Mouse (Mus musculus): Measurements from ENCODE around the gene Ceacam15. TPM values are rescaled to one million over a fixed set of nuclear protein-coding genes. Genes with fewer than 3 reads are reported as not detected.
"Not testable (repeated sequence)": the region's sequence is repeated elsewhere in the genome, so short reads cannot be mapped to it uniquely, and the experiment has no call there.

Ceacam15 gene
- not detected in 2 replicates for polyA plus RNA-seq (2012)

DNA sequence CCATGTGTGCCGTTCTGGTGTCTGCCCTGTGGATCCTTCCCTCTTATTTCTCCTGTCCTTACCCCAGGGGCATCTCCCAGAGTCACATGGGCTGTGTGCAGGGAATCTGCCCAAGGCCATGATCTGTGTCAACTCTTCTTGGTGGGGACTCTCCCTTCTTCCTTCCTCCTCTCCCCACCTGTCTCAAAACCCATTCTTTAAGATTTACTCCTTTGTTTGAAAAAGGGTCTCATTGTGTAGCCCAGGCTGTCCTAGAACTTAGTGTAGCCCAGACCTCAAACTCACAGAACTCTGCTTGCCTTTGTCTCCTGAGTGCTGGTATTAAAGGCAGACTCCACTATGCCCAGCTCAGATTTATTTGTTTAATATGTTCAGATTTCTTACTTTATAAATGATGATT, at the start of gene Ceacam15:
Gene Ceacam15, minus strand, starts transcription at position 101 of the 400 bp plus-strand sequence.
- Histone ChIP-seq H3K27me3 (ENCODE audit: control insufficient read depth) (no peaks in the 10 kb centered on the region), H3K4me1 (ENCODE audit: control insufficient read depth) (no peaks in the 10 kb centered on the region), H3K36me3 (ENCODE audit: control insufficient read depth) (no peaks in the 10 kb centered on the region), H3K9me3 (ENCODE audit: control insufficient read depth, low read length) (no peaks in the 10 kb centered on the region), H3K4me3 (replicated peaks) (no peak within 1 kb of the TSS)
- TF ChIP-seq TAL1 (IDR thresholded peaks at IDR 0.05; ENCODE audit: low read length) (no peak), GATA1 (IDR thresholded peaks at IDR 0.05; ENCODE audit: low read length) (no peak)

DNA sequence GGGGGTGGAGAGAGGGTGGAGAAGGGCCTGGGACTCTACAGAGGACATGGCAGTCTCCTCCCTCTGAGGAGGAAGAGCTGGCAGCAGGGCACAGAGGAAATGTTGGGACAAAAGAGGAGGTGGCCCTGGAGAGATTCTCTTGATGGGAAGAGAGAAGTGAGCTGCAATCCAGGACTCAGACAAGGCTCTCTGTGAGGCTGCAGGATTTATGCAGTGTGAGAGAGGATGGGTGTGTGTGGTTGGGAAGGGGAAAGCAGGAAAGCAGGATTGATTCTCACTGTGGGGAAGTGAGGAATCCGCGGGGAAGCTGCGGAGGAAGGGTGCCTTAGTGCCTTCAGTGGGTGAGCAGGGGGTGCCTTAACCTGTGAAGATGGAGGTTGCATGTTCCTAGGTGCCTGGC, 47.0 kb upstream of the Ceacam15 start:
- not testable (repeated sequence) for H3K9me3 ChIP-seq (ENCODE audit: control insufficient read depth, low read length); H3K27me3 ChIP-seq (ENCODE audit: control insufficient read depth); H3K4me3 ChIP-seq (replicated peaks); H3K36me3 ChIP-seq (ENCODE audit: control insufficient read depth); H3K4me1 ChIP-seq (ENCODE audit: control insufficient read depth)

DNA sequence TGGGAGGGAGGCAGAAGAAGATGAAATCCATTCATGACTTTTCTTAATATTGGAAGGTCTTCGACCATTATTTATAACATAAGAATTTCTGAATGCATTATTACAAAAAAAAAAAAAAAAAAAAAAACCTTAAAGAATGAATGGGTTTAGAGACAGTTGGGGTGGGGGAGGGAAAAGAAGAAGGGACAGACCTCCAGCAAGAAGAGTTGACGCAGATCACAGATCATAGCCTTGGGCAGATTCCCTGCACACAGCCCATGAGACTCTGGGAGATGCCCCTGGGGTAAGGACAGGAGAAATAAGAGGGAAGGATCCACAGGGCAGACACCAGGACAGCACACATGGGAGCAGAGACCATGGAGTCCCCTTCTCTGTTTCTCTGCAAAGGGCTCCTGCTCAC, 46.1 kb upstream of the Ceacam15 start, which contains the start of gene Ceacam9:
Gene Ceacam9, plus strand, starts transcription at position 301 of the 400 bp plus-strand sequence.
- TF ChIP-seq GATA1 (IDR thresholded peaks at IDR 0.05; ENCODE audit: low read length) = no peak
- TF ChIP-seq TAL1 (IDR thresholded peaks at IDR 0.05; ENCODE audit: low read length) = no peak
- H3K36me3 ChIP-seq (ENCODE audit: control insufficient read depth) = no peaks in the 10 kb centered on the region
- no peaks in the 10 kb centered on the region for H3K9me3 ChIP-seq (ENCODE audit: control insufficient read depth, low read length)
- no peak within 1 kb of the TSS for H3K4me3 ChIP-seq (replicated peaks)
- H3K27me3 ChIP-seq (ENCODE audit: control insufficient read depth) = no peaks in the 10 kb centered on the region
- H3K4me1 ChIP-seq (ENCODE audit: control insufficient read depth) = no peaks in the 10 kb centered on the region

DNA sequence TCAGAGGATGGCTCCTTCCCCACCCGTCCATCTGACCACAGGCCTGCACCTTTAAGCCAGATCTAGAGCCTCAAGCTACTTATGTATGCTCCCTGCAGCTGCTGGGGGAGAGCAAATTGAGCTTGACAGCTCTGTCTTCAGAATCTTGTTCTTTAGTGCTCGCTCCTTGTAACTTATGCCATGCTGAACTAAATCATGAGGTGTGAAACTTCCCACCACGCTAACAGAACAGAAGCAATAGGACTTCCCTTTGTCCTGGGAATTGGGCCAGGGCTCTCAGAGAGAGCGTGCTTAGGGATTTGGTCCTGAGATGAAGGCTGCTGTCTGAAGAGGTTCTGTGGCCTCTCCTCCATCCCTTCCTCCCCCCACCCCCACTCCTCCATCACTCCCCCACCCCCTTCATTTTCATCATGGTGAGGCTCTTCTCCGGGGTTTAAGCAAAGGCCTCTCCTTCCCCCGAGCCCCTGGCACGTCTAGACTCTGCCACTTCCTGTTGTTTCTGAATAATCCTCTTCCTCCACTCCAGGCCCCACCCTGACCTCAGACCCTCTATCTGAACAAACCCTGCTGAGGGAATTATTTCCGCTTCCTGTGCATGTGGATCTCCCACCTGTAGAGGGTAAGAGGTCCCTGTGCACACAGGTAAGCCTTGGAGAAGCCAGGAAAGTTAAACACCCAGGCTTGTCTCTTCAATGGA, 41.1 kb upstream of the Ceacam15 start:
- H3K4me1 ChIP-seq (ENCODE audit: control insufficient read depth); H3K9me3 ChIP-seq (ENCODE audit: control insufficient read depth, low read length); H3K4me3 ChIP-seq (replicated peaks); H3K27me3 ChIP-seq (ENCODE audit: control insufficient read depth); H3K36me3 ChIP-seq (ENCODE audit: control insufficient read depth): not testable (repeated sequence)

DNA sequence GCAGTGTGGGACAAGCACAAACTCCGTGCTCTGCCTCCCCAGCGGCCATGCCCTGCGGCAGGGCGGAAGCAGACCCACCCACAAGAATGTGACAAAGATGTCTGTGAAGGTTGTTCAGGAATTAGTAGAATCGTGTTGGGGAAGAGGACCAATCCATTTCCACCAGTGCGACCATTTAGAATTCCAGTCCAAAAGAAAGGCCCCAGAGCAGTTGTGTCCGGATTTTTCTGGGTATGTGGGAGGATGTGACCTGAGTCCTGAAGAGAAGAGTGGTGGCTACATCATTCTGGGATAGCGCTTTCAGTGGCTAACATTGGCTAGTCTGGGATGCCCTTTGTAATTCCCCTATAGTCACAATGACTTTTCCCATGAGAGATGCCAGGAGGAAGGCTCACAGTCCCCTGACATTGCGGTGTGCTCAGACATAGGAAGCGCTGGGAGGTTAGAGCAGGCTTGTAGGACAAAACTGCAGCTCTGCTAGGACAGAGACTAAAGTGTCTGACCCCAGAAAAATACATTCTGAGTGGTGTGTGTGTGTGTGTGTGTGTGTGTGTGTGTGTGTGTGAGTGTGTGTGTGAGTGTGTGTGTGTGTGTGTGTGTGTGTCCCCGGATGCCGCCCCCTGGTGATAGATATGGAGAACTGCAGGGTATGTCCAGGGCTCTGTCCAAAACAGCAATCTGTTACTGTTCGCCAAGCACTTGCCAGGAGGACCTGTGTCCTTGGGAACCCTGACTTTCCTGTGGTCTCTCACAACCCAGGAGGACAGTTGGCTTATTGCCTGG, 37.3 kb upstream of the Ceacam15 start:
- H3K27me3 ChIP-seq (ENCODE audit: control insufficient read depth) = no peaks in the 10 kb centered on the region
- no peaks in the 10 kb centered on the region for H3K9me3 ChIP-seq (ENCODE audit: control insufficient read depth, low read length)
- no peak overlapping the region for H3K4me3 ChIP-seq (replicated peaks)
- H3K4me1 ChIP-seq (ENCODE audit: control insufficient read depth) = no peaks in the 10 kb centered on the region
- no peaks in the 10 kb centered on the region for H3K36me3 ChIP-seq (ENCODE audit: control insufficient read depth)
- no peak for TF ChIP-seq GATA1 (IDR thresholded peaks at IDR 0.05; ENCODE audit: low read length)
- no peak for TF ChIP-seq TAL1 (IDR thresholded peaks at IDR 0.05; ENCODE audit: low read length)

DNA sequence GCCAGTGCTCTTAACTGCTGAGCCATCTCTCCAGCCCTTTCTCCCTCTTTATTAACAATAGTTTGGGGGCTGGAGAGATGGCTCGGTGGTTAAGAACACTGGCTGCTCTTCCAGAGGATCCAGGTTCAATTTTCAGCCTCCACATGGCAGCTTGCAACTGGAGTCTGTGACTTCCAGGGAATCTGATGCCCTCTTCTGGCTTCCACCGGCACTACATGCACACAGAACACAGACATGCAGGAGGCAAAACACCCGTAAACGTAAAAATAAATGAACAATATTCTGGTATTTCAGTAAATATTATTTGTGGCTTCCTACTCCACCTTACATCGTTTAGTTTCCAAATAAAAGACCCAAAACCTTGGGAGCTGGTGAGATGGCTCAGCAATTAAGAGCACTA, 35.1 kb upstream of the Ceacam15 start:
- no peaks in the 10 kb centered on the region for H3K9me3 ChIP-seq (ENCODE audit: control insufficient read depth, low read length)
- H3K4me1 ChIP-seq (ENCODE audit: control insufficient read depth) = no peaks in the 10 kb centered on the region
- no peak overlapping the region for H3K4me3 ChIP-seq (replicated peaks)
- TF ChIP-seq TAL1 (IDR thresholded peaks at IDR 0.05; ENCODE audit: low read length) (no peak), GATA1 (IDR thresholded peaks at IDR 0.05; ENCODE audit: low read length) (no peak)
- no peaks in the 10 kb centered on the region for H3K36me3 ChIP-seq (ENCODE audit: control insufficient read depth)
- H3K27me3 ChIP-seq (ENCODE audit: control insufficient read depth) = peaks cover 2% of the 10 kb centered on the region; the same call in 1 of the 2 replicates

DNA sequence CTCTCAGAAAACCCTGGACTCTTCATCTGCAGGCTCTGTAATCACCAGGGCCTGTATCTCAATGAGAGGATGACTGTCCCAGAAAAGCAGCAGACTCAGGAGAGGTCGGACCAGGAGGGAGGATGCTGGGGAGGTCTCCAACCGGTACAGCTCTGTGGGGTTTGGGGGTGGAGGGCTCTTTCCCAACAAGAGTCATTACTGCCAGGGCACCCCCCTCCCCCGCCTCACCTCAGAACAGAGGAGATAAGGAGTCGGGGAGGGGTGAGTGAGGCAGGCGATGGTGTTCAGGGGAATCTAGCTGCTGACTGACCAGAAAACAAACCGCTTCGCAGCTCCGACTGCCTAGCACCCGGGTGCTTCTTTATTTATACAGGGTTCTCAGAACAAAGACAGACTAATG, 32.7 kb upstream of the Ceacam15 start:
- H3K36me3 ChIP-seq (ENCODE audit: control insufficient read depth) = no peaks in the 10 kb centered on the region
- TF ChIP-seq TAL1 (IDR thresholded peaks at IDR 0.05; ENCODE audit: low read length) = no peak
- TF ChIP-seq GATA1 (IDR thresholded peaks at IDR 0.05; ENCODE audit: low read length) = no peak
- H3K9me3 ChIP-seq (ENCODE audit: control insufficient read depth, low read length) = no peaks in the 10 kb centered on the region
- H3K4me1 ChIP-seq (ENCODE audit: control insufficient read depth) = no peaks in the 10 kb centered on the region
- H3K4me3 ChIP-seq (replicated peaks) = no peak overlapping the region
- H3K27me3 ChIP-seq (ENCODE audit: control insufficient read depth) = peaks cover 2% of the 10 kb centered on the region; the same call in 1 of the 2 replicates

DNA sequence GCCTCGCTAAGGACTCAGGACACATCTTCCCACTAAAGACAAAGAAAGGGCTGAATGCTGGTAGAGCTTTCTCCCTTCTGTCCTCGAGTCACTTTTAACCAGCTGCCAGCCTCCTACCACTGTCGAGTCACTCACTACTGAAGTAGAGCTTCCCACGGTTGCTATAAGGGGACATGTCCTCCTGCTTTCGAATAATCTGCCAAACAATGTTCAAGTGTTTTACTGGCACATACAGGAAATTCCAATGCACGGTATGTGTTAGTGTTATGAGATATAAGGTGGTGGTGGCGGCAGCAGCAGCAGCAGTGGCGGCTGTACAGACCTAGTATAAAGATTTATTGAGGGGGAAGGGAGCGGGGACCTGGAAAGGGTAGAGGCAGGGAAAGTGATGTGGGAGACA, 30.9 kb upstream of the Ceacam15 start:
- Histone ChIP-seq H3K36me3 (ENCODE audit: control insufficient read depth) (no peaks in the 10 kb centered on the region), H3K27me3 (ENCODE audit: control insufficient read depth) (peaks cover 2% of the 10 kb centered on the region; the same call in 1 of the 2 replicates), H3K4me3 (replicated peaks) (no peak overlapping the region), H3K9me3 (ENCODE audit: control insufficient read depth, low read length) (no peaks in the 10 kb centered on the region), H3K4me1 (ENCODE audit: control insufficient read depth) (no peaks in the 10 kb centered on the region)
- no peak for TF ChIP-seq GATA1 (IDR thresholded peaks at IDR 0.05; ENCODE audit: low read length)

DNA sequence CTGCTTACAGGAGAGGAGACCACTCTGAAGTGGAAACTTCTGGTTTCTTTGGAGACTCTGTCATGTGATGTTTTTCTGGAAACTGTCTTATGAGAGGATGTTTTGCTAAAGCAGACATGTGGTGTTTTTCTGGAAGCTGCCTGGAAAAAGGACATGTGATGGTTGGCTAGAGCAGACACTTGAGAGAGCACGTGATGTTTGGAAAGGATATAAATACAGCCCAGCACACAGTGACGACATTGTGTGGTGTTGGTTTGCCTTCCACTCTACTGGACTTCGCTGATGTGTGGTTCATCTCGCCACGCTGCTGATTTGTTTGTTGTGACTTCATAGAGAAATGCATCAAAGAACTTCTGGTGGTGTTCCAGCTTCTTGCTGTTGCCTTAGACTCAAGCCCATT, 25.1 kb upstream of the Ceacam15 start:
- Histone ChIP-seq H3K9me3 (ENCODE audit: control insufficient read depth, low read length) (no peaks in the 10 kb centered on the region), H3K4me1 (ENCODE audit: control insufficient read depth) (no peaks in the 10 kb centered on the region), H3K36me3 (ENCODE audit: control insufficient read depth) (no peaks in the 10 kb centered on the region), H3K4me3 (replicated peaks) (no peak overlapping the region), H3K27me3 (ENCODE audit: control insufficient read depth) (no peaks in the 10 kb centered on the region)
- no peak for TF ChIP-seq TAL1 (IDR thresholded peaks at IDR 0.05; ENCODE audit: low read length)
- no peak for TF ChIP-seq GATA1 (IDR thresholded peaks at IDR 0.05; ENCODE audit: low read length)
